Mouse (Mus musculus): Measurements from ENCODE around the gene Spata20.

The Spata20 gene

DNA sequence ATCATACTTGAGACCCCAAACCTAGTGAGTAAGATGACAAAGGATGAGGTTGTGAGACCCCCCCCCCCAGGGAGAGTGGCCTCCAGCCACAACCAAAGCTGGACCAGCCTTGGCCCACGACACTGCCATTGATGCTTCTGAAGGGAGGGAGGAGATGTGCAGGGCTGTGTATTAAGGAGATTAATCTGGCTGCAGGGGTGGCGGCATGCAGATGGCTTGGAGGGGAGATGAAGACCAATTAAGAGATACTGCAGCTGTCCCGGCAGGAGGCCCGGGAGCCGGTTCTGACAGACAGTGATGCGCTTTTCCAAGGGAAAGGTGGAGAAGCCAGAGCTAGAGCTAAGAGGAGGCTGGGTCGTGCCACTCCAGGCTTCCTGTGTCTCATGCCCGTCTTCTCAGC lies 36.7 kb downstream of the Spata20 start:
- no peak for DNase-seq

DNA sequence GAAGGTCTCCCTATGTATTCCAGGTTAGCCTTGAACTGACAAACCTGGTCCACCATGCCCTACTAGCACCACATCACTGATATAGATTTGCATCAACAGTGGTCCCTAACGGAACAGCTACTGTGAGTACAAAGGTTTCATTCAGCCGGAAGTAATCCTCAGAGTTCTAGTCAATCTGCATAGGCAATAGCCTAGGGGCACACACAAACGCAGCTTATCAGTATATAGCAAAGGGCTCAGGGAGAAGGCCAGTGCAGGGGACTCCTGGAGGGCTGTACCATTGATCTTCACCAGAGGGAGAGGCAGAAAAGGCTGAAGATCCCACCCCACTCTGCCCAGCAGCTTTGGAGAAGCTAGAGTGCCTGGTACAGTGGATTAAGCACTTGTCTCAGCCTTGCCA lies 39.0 kb downstream of the Spata20 start:
- no peak for DNase-seq

DNA sequence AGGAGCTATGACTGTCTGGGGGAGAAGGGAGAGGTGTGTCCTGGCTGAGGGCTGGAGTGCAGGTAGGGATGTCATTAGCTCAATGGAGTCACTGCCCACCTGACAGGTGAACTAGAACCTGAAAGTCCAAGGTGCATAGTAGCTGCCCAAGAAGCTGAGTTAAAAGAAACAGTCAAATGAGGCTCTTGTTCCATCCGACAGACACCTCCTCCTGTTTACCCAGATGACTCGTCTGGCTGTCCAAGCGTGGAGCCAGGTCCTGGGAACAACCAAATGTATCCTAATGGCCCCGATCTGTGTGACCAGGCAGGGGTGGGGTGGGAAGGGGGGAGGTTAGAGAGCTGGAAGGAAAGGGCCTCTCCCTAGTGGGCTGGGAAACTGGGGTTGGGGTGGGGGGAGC lies 40.7 kb downstream of the Spata20 start:
- no peak for DNase-seq

DNA sequence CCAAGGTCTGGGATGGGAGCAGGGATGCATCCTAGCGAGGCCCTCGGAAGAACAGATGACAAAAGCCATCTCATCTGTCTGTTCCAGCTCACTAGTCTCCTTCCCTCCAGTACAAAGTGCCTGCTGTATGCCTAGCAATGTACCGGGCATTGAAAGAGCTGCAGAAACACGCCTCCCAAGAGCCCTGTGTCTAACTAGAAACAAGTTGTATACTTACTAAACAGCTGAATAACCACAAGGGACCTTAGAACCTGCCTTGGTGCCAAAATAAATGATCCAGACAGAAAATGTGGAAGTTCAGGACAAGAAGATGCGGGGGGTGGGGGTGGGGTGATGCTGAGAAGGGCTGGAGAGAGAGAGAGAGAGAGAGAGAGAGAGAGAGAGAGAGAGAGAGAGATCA lies 41.1 kb downstream of the Spata20 start:
- DNase-seq, result no peak

DNA sequence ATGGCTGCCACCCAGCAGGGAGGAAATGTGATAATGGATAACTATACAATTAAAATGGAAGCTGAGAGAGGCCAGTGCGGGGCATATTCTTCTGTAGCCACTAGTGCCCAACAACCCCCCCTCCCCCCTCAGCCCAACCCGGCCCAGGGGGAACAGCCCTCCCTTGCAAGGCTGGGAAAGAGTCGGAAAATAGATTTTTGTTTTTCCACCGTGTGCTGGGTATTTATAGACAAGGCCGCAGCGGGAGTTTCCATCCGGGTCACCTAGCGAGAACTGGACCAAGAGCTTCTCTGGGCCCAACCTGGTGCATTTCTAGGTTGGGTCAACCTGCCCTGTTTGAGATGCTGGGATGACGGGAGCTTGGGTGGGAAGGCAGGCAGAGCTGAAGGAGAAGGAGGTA lies 44.2 kb downstream of the Spata20 start:
- no peak for DNase-seq

DNA sequence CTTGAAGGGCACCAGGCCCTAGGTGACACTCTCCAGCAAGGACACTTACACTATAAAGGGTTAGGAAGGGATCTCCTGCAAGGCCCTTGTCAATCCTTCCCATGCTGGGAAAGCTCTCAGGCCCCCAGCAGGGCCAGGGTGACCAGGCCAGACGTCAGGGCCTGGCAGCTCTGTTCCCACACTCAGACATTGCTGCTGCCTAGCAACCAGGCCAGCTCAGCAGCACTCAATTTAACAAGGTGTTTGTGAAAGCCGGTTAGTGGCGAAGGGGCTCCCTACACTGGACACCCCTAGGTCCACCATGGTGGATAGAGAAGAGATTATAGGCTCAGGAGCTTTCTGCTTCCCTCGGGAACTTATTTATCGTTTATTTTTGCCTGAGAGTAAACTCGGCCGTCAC lies 44.9 kb downstream of the Spata20 start:
- DNase-seq, result no peak

DNA sequence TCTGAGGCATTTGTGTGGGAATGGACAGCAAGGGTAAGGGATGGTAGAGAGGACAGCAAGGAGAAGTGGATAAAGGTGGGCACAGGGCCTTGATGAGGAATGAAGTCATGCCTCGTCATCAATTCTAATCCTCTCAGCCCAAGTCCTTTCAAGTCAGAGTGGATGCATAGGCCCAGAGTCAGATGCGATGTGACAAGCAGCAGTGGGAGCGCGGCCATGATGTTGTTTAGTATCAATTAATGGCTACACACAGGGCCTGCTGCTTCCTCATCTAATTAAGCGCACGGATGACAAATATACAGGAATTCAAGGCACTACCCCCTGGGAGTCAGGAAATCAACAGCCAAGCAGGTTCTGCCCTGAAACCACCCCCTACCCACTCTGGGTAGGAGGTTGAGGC lies 45.6 kb downstream of the Spata20 start:
- no peak for DNase-seq

DNA sequence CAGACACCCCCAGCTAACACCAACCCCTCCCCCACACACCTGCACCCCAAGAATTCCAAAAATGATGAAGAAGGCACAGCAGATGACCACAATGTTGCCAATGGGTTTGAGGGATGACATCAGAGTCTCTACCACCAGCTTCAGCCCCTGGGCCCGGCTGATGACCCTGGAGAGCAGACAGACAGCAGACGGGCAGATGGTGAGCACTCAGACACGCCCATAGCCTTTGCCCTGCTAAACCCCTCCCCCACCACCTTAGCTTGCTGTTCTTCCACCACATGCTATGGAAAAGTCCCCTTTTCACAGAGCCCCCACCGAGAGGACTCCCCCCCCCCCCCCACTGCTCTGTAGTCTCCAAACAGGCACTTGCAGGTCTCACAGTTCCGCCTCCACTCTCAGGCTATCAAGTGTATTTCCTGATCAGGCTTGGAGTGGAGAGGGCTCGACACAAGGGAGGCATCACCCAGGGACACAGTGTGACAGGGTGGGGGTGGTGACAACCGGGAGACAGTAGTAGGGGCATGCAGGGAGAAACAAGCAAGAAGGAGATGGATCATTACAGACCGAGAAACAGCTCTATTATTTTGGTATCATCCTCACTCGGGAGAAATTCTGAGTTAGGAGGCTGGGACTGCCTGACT lies 56.8 kb downstream of the Spata20 start:
- DNase-seq, result no peak
